Mouse (Mus musculus) heart, adult 2 months (tissue): ENCODE measurements around the gene Olfr355. TPM values are rescaled to one million over a fixed set of nuclear protein-coding genes. Genes with fewer than 3 reads are reported as not detected.

Experiments
- DNase-seq, 2 experiments: peaks; one replicate each; pipeline ENCODE4 v3.0.0; 2021
- H3K27ac ChIP-seq: fragments of 200-600 bp; 2 replicates; pipeline ENCODE4 v1.8.1; 2022
- H3K27me3 ChIP-seq: fragments of 200-500 bp; 2 replicates; pipeline ENCODE4 v1.6.1; 2012; ENCODE audit warnings: mild to moderate bottlenecking, low read length, inconsistent platforms, mixed read lengths; ENCODE audit not compliant: control insufficient read depth, insufficient read depth
- H3K36me3 ChIP-seq: fragments of 200-500 bp; 2 replicates; pipeline ENCODE4 v1.6.1; 2012; ENCODE audit warnings: low read length, inconsistent platforms; ENCODE audit not compliant: control insufficient read depth, insufficient read depth
- H3K4me1 ChIP-seq: fragments of 200-500 bp; 2 replicates; pipeline ENCODE4 v1.6.1; 2011; ENCODE audit warnings: low read length; ENCODE audit not compliant: control insufficient read depth, insufficient read depth
- H3K4me3 ChIP-seq: fragments of 200-600 bp; 2 replicates; pipeline ENCODE4 v1.8.1; 2022
- H3K79me2 ChIP-seq: fragments of 200-500 bp; replicated peaks from 2 replicates; pipeline ENCODE4 v1.6.1; 2012; ENCODE audit warnings: mild to moderate bottlenecking, inconsistent platforms, low read length, moderate library complexity, mixed read lengths; ENCODE audit not compliant: control insufficient read depth, insufficient read depth
- H3K9ac ChIP-seq: fragments of 200-500 bp; 2 replicates; pipeline ENCODE4 v1.6.1; 2012; ENCODE audit warnings: low read depth, mild to moderate bottlenecking, control low read depth, inconsistent platforms, low read length, mixed read lengths
- CTCF ChIP-seq: fragments of 200-600 bp; IDR thresholded peaks from 2 replicates; pipeline ENCODE4 v1.8.1; 2022; ENCODE audit warnings: antibody characterized with exemption, mild to moderate bottlenecking, moderate library complexity
- EP300 ChIP-seq: fragments of 200-500 bp; IDR thresholded peaks from 2 replicates; pipeline ENCODE4 v1.6.1; 2011; ENCODE audit warnings: low read depth, low read length, control low read depth; ENCODE audit not compliant: insufficient read depth
- POLR2A ChIP-seq: fragments of 200-500 bp; IDR thresholded peaks from 2 replicates; pipeline ENCODE4 v1.6.1; 2011; ENCODE audit warnings: mild to moderate bottlenecking, low read depth, low read length, control low read depth; ENCODE audit not compliant: insufficient read depth
- WGBS: fragments of 180-500 bp; shearing (Covaris S2); methylation state at CpG from one replicate; pipeline ENCODE4 v1.1.7; 2018; 5-methylcytosine and 5-hydroxymethylcytosine counted together
- intact Hi-C: fragments of 180-260 bp; cut with DNase I; formaldehyde crosslinking; loops from one replicate; pipeline ENCODE4 v1.15.1; 2025
- long read RNA-seq: library from polyadenylated mRNA; stranded (forward); transcript quantifications from one replicate; pipeline ENCODE4 v2.0.0, GENCODE M21; 2021
- polyA plus RNA-seq: library from polyadenylated mRNA; depleted of rRNA; stranded (reverse); fragments of >200 nt; gene quantifications from 2 replicates; pipeline ENCODE4 v1.2.3, GENCODE M21; 2012; rRNA removed
- total RNA-seq, 2 experiments: library from RNA; stranded (reverse); gene quantifications; 2 replicates each; pipeline ENCODE4 v1.2.3; 2021

Gene Olfr355
- not detected for total RNA-seq
- not detected in 2 replicates for polyA plus RNA-seq
- long read RNA-seq = 0 reads

DNA sequence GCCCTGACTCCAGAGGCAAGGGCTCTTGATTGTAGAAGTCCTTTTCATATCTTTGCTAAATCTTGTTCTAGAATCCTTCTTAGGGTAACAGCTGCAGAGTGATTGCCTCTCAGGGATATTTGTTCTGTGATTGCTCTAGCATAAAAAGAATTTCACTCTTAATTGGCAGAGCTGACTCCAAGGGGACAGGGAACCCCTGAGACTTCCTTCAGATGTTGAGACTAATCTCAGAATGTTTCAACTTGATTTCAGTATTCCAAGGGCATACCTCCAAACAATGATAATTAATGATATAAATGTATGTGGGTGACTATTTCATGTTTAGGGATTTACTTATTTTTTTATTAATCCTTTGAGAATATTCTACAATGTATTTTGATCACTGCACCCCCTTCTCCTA is at the start of gene Olfr355:
Olfr355 (minus strand) TSS at position 101 of the 400 bp plus-strand sequence.
- DNase-seq = no peak
- intact Hi-C loops = no loop called here
- H3K36me3 ChIP-seq = no peaks in the 10 kb centered on the region
- no peak within 1 kb of the TSS for H3K4me3 ChIP-seq
- no peak within 1 kb of the TSS for H3K27ac ChIP-seq
- TF ChIP-seq POLR2A = no peak
- TF ChIP-seq EP300 = no peak
- no peak for TF ChIP-seq CTCF
- H3K27me3 ChIP-seq = no peaks in the 10 kb centered on the region
- H3K9ac ChIP-seq = no peak within 1 kb of the TSS
- H3K79me2 ChIP-seq = no peaks in the 10 kb centered on the region
- no peaks in the 10 kb centered on the region for H3K4me1 ChIP-seq

DNA sequence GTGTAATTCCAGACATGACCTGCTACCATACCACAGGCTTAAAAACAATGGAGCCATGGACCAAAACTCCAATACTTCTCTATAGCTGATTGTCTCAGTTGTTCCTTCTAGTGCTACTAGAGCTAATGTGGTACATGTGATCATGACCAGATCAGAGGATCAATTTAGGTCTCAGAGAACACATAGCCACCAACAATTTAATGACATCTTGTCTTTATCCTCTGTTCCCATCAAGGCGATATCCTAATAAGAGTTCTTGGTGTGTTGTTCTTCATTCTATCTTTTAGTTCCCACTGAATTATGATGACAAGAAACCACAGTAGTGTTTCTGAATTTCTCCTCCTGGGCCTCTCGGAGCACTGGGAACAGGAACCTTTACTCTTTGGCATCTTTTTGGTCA is 8.1 kb upstream of the Olfr355 start, which contains the start of gene Olfr356:
Olfr356 (plus strand) TSS at position 301 of the 400 bp plus-strand sequence.
- Histone ChIP-seq H3K4me3 (no peak within 1 kb of the TSS), H3K27me3 (no peaks in the 10 kb centered on the region), H3K4me1 (no peaks in the 10 kb centered on the region), H3K9ac (no peak within 1 kb of the TSS), H3K36me3 (no peaks in the 10 kb centered on the region), H3K27ac (no peak within 1 kb of the TSS), H3K79me2 (no peaks in the 10 kb centered on the region)
- 67% methylated on average over 2 of the region's 2 CpGs for WGBS
- TF ChIP-seq CTCF (no peak), EP300 (no peak), POLR2A (no peak)
- intact Hi-C loops = no loop called here
- DNase-seq = no peak

DNA sequence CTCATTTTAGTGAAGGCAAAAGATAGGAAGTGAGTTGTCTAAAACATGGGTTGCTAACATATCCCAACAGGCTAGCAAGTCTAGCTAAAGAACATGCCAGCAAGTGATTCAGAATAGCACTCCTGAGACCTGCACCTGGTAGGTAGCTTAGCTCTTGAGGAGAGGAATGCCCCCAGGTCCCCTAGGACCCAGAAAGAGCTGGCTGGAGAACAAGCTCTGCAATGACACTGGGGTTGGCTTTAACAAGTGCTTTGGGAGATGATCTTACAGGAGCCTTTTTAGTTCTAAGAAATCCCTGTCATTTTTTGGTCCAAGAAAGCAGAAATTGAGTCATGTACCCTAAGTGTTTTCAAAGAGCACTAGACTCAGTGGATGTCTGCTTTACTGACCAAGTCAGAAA is 23.3 kb downstream of the Olfr355 start, which contains the start of gene Olfr354:
Olfr354 (plus strand) TSS at position 301 of the 400 bp plus-strand sequence.
- Histone ChIP-seq H3K27ac (no peak within 1 kb of the TSS), H3K36me3 (no peaks in the 10 kb centered on the region)
- DNase-seq = no peak

DNA sequence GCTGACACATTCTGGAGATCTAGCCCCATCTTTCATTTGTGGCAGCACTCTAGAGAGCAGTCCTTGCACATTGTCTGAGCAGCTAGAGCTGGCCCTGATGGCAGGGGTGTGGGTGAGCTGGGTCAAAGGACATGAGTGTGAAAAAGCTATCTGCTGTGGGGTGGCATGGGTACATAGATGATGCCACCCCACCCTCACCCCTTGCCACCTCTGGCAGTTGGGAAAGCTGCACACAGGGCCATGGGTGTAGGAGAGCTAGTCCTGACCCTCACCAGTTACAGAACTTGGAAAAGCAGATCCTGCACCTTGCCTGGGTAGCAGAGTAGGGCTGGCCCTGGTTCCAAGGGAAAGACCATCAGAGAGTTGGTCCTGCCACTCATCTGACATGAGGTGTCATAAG is 31.6 kb downstream of the Olfr355 start:
- Histone ChIP-seq H3K27me3 (no peaks in the 10 kb centered on the region), H3K36me3 (no peaks in the 10 kb centered on the region), H3K9ac (no peak overlapping the region), H3K4me1 (no peaks in the 10 kb centered on the region), H3K4me3 (no peak overlapping the region), H3K79me2 (no peaks in the 10 kb centered on the region), H3K27ac (no peak overlapping the region)
- TF ChIP-seq POLR2A = no peak
- TF ChIP-seq CTCF = no peak
- TF ChIP-seq EP300 = no peak
- intact Hi-C loops = no loop called here
- no peak for DNase-seq

More for the DNA sequence above, 23.3 kb downstream of the Olfr355 start, which contains the start of gene Olfr354:
- no peak within 1 kb of the TSS for H3K9ac ChIP-seq
- no peaks in the 10 kb centered on the region for H3K4me1 ChIP-seq
- no peaks in the 10 kb centered on the region for H3K79me2 ChIP-seq
- intact Hi-C loops = no loop called here
- TF ChIP-seq CTCF = no peak
- no peak for TF ChIP-seq POLR2A
- no peak for TF ChIP-seq EP300
- no peaks in the 10 kb centered on the region for H3K27me3 ChIP-seq
- H3K4me3 ChIP-seq = no peak within 1 kb of the TSS

DNA sequence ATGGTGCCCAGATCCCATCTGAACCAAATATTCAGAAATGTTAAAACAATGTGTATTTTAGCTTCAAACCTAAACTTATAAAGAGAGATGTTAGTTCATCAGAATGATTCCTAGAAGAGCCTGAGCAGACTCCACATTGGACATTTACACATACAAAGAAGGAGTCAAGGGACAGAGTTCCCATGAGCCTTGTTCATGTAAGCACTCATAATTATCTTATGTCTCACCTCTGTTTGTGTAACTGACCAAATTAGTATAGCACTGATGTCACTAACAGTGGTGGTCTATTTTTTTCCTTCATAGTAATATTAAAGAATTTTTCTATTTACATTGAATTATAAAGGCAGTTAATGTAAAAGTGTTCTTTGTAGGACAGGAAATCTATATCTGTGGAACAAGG is 35.9 kb downstream of the Olfr355 start, which contains the start of gene Olfr353:
Olfr353 (minus strand) TSS at position 101 of the 400 bp plus-strand sequence.
- Histone ChIP-seq H3K27me3 (no peaks in the 10 kb centered on the region), H3K79me2 (no peaks in the 10 kb centered on the region), H3K36me3 (no peaks in the 10 kb centered on the region), H3K4me3 (no peak within 1 kb of the TSS), H3K4me1 (no peaks in the 10 kb centered on the region), H3K9ac (no peak within 1 kb of the TSS), H3K27ac (no peak within 1 kb of the TSS)
- no peak for DNase-seq
- intact Hi-C loops = no loop called here
- no peak for TF ChIP-seq POLR2A
- TF ChIP-seq EP300 = no peak
- TF ChIP-seq CTCF = no peak

Other genes with a start within 250 kb of the Olfr355 start
- gene Olfr346, start 243.1 kb downstream of the Olfr355 start, total RNA-seq = not detected
- gene Olfr346, start 243.1 kb downstream of the Olfr355 start, polyA plus RNA-seq = not detected in 2 replicates
- gene Olfr347, start 197.0 kb downstream of the Olfr355 start, total RNA-seq = not detected
- not detected in 2 replicates for gene Olfr347, start 197.0 kb downstream of the Olfr355 start, polyA plus RNA-seq
- not detected for gene Olfr348, start 144.6 kb downstream of the Olfr355 start, total RNA-seq
- gene Olfr348, start 144.6 kb downstream of the Olfr355 start, polyA plus RNA-seq = not detected in 2 replicates
- not detected for gene Olfr50, start 138.4 kb downstream of the Olfr355 start, total RNA-seq
- not detected in 2 replicates for gene Olfr50, start 138.4 kb downstream of the Olfr355 start, polyA plus RNA-seq
- not detected for gene Olfr3, start 111.9 kb downstream of the Olfr355 start, total RNA-seq
- not detected in 2 replicates for gene Olfr3, start 111.9 kb downstream of the Olfr355 start, polyA plus RNA-seq
- not detected for gene Olfr350, start 82.6 kb downstream of the Olfr355 start, total RNA-seq
- gene Olfr350, start 82.6 kb downstream of the Olfr355 start, polyA plus RNA-seq = not detected in 2 replicates
- not detected for gene Olfr351, start 66.2 kb downstream of the Olfr355 start, total RNA-seq
- gene Olfr351, start 66.2 kb downstream of the Olfr355 start, polyA plus RNA-seq = not detected in 2 replicates
- not detected for gene Olfr352, start 60.4 kb downstream of the Olfr355 start, total RNA-seq
- gene Olfr352, start 60.4 kb downstream of the Olfr355 start, polyA plus RNA-seq = not detected in 2 replicates
- gene Olfr353, start 36.0 kb downstream of the Olfr355 start, total RNA-seq = not detected
- not detected in 2 replicates for gene Olfr353, start 36.0 kb downstream of the Olfr355 start, polyA plus RNA-seq
- not detected for gene Olfr354, start 23.2 kb downstream of the Olfr355 start, total RNA-seq
- not detected in 2 replicates for gene Olfr354, start 23.2 kb downstream of the Olfr355 start, polyA plus RNA-seq
- not detected for gene Olfr356, start 8.2 kb upstream of the Olfr355 start, total RNA-seq
- gene Olfr356, start 8.2 kb upstream of the Olfr355 start, polyA plus RNA-seq = not detected in 2 replicates
- gene Olfr357, start 64.9 kb upstream of the Olfr355 start, total RNA-seq = not detected
- gene Olfr357, start 64.9 kb upstream of the Olfr355 start, polyA plus RNA-seq = not detected in 2 replicates
- not detected for gene Olfr358, start 80.4 kb upstream of the Olfr355 start, total RNA-seq
- not detected in 2 replicates for gene Olfr358, start 80.4 kb upstream of the Olfr355 start, polyA plus RNA-seq
- gene Olfr360, start 136.8 kb upstream of the Olfr355 start, total RNA-seq = not detected
- gene Olfr360, start 136.8 kb upstream of the Olfr355 start, polyA plus RNA-seq = not detected in 2 replicates
- gene Olfr361, start 160.4 kb upstream of the Olfr355 start, total RNA-seq = not detected
- not detected in 2 replicates for gene Olfr361, start 160.4 kb upstream of the Olfr355 start, polyA plus RNA-seq
- gene Olfr362, start 189.0 kb upstream of the Olfr355 start, total RNA-seq = not detected
- gene Olfr362, start 189.0 kb upstream of the Olfr355 start, polyA plus RNA-seq = not detected in 2 replicates
- not detected for gene Olfr364-ps1, start 210.4 kb upstream of the Olfr355 start, total RNA-seq
- gene Olfr364-ps1, start 210.4 kb upstream of the Olfr355 start, polyA plus RNA-seq = not detected in 2 replicates